Mouse (Mus musculus) spleen, adult 12 weeks (tissue): ENCODE results near the gene Mgat4a.
"Not testable (repeated sequence)": the region's sequence is repeated elsewhere in the genome, so short reads cannot be mapped to it uniquely, and the experiment has no call there.

Source experiments
- DNase-seq: peaks from one replicate; pipeline ENCODE4 v3.0.0; 2022; ENCODE audit warnings: low spot score

The Mgat4a gene

GRCm38 (mm10) chr1:37531654-37532532 is 8.9 kb downstream of the Mgat4a start:
- no peak for DNase-seq

- DNase-seq: no peak
Measured at GRCm38 (mm10) chr1:37530061-37530460, 10.8 kb downstream of the Mgat4a start.

GRCm38 (mm10) chr1:37526257-37526656 is 14.6 kb downstream of the Mgat4a start:
- DNase-seq: no peak

- no peak for DNase-seq
Measured at GRCm38 (mm10) chr1:37524669-37525068, 16.1 kb downstream of the Mgat4a start.

GRCm38 (mm10) chr1:37524122-37524521 is 16.7 kb downstream of the Mgat4a start:
- not testable (repeated sequence) for DNase-seq

GRCm38 (mm10) chr1:37523548-37523947 is 17.3 kb downstream of the Mgat4a start:
- not testable (repeated sequence) for DNase-seq

GRCm38 (mm10) chr1:37522101-37522500 is 18.7 kb downstream of the Mgat4a start:
- no peak for DNase-seq

- no peak for DNase-seq
Measured at GRCm38 (mm10) chr1:37518791-37519190, 22.0 kb downstream of the Mgat4a start.

- no peak for DNase-seq
Measured at GRCm38 (mm10) chr1:37518124-37518720, 22.6 kb downstream of the Mgat4a start.

GRCm38 (mm10) chr1:37512961-37513431 is 27.8 kb downstream of the Mgat4a start:
- DNase-seq: no peak

- DNase-seq: no peak
Measured at GRCm38 (mm10) chr1:37512109-37512640, 28.6 kb downstream of the Mgat4a start.

- no peak for DNase-seq
Measured at GRCm38 (mm10) chr1:37510193-37510592, 30.6 kb downstream of the Mgat4a start.

- DNase-seq: no peak
Measured at GRCm38 (mm10) chr1:37509437-37509836, 31.4 kb downstream of the Mgat4a start.

GRCm38 (mm10) chr1:37505348-37505730 is 35.5 kb downstream of the Mgat4a start:
- no peak for DNase-seq

- no peak for DNase-seq
Measured at GRCm38 (mm10) chr1:37504716-37505347, 36.0 kb downstream of the Mgat4a start.

- DNase-seq: no peak
Measured at GRCm38 (mm10) chr1:37503656-37504055, 37.2 kb downstream of the Mgat4a start.

GRCm38 (mm10) chr1:37502354-37502753 is 38.5 kb downstream of the Mgat4a start:
- no peak for DNase-seq

GRCm38 (mm10) chr1:37500723-37501122 is 40.1 kb downstream of the Mgat4a start:
- no peak for DNase-seq

- not testable (repeated sequence) for DNase-seq
Measured at GRCm38 (mm10) chr1:37499395-37499794, 41.4 kb downstream of the Mgat4a start.

GRCm38 (mm10) chr1:37498911-37499310 is 41.9 kb downstream of the Mgat4a start:
- DNase-seq: no peak

GRCm38 (mm10) chr1:37496591-37497280 is 44.1 kb downstream of the Mgat4a start:
- no peak for DNase-seq
